Mouse (Mus musculus) T-cell, adult 2 months (primary cell): Measurements from ENCODE around the gene Rffl.
A peak's percentile ranks its signal among the peaks of the same experiment; 100 is the strongest.

ENCODE experiments used
- DNase-seq: peaks from one replicate; pipeline ENCODE4 v3.0.0; 2022; ENCODE audit warnings: low spot score

The Rffl gene

GRCm38 (mm10) chr11:82764438-82764924 is 106.5 kb downstream of the Rffl start:
- no peak for DNase-seq

- peak; percentile 92 for DNase-seq
Observed at GRCm38 (mm10) chr11:82763742-82764437, 107.1 kb downstream of the Rffl start, which contains the start of the genes Cct6b and Zfp830. Cct6b (minus strand) TSS chr11:82764321. Zfp830 (plus strand) TSS chr11:82764345.

- DNase-seq = peak; percentile 13
Observed at GRCm38 (mm10) chr11:82763261-82763660, 107.7 kb downstream of the Rffl start.

- DNase-seq = peak; percentile 26
Observed at GRCm38 (mm10) chr11:82762286-82762829, 108.7 kb downstream of the Rffl start.

DNA sequence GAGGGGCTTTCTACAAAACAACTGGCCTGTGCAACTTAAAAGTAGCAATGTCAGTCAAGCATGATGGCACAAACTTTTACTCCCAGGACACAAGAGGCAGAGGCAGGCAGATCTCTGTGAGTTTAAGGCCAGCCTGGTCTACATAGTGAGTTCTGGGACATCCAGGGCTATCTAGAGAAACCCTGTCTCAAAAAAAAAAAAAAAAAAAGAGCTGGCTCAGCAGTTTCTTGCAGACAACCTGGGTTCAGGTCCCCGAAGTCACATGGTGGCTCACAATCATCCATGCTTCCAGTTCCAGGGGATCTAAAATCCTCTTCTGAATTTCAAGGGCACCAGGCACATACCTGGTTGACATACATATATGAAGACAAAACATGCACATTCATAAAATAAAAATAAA is 115.1 kb downstream of the Rffl start:
- no peak for DNase-seq
